7 mouse cellular contexts compared by ENCODE assay signal in genomic region chr9:106476924-106477484, GRCm38 (mm10). TPM values are rescaled to one million over a fixed set of nuclear protein-coding genes. Genes with fewer than 3 reads are reported as not detected.
DNase-seq lines count a peak whose midpoint lies in the region; ATAC-seq lines count a peak whose summit lies in the region.

Gene Parp3 (minus strand): TSS chr9:106476949.

- H3K4me2 ChIP-seq in embryonic facial prominence, embryonic 11.5 days (ENCODE audit: low read depth, low read length): peak within 1 kb of the TSS; percentile 83
- H3K4me2 ChIP-seq in midbrain, embryonic 13.5 days (replicated peaks): peak within 1 kb of the TSS; percentile 99

- no peaks in the 10 kb centered on the region for H3K9me3 ChIP-seq in embryonic facial prominence, embryonic 11.5 days (replicated peaks; ENCODE audit: control insufficient read depth, low read length)
- no peaks in the 10 kb centered on the region for H3K9me3 ChIP-seq in limb, embryonic 10.5 days (replicated peaks)
- H3K9me3 ChIP-seq in midbrain, embryonic 13.5 days: no peaks in the 10 kb centered on the region

- peak within 1 kb of the TSS; percentile 66 for H3K4me3 ChIP-seq in embryonic facial prominence, embryonic 11.5 days (ENCODE audit: low read depth, low read length)
- peak within 1 kb of the TSS; percentile 71 for H3K4me3 ChIP-seq in limb, embryonic 10.5 days
- H3K4me3 ChIP-seq in midbrain, embryonic 13.5 days (replicated peaks): peak within 1 kb of the TSS; percentile 84

- peaks cover 10% of the 10 kb centered on the region for H3K4me1 ChIP-seq in embryonic facial prominence, embryonic 11.5 days (ENCODE audit: control insufficient read depth, insufficient read depth, low read length)
- peaks cover 50% of the 10 kb centered on the region for H3K4me1 ChIP-seq in limb, embryonic 10.5 days
- H3K4me1 ChIP-seq in midbrain, embryonic 13.5 days (replicated peaks): peaks cover 38% of the 10 kb centered on the region

- DNase-seq in adrenal gland, postnatal 14 days: peak; percentile 99
- peak; percentile 100 for DNase-seq in embryonic facial prominence, embryonic 11.5 days (ENCODE audit: low spot score)
- peak; percentile 100 for DNase-seq in kidney, adult 11 months
- peak; percentile 97 for DNase-seq in limb, embryonic 10.5 days (ENCODE audit: low spot score)
- DNase-seq in spleen, adult 12 weeks (ENCODE audit: low spot score): peak; percentile 92

- no peaks in the 10 kb centered on the region for H3K27me3 ChIP-seq in embryonic facial prominence, embryonic 11.5 days (ENCODE audit: control insufficient read depth, insufficient read depth, low read length)
- H3K27me3 ChIP-seq in limb, embryonic 10.5 days (ENCODE audit: low read depth, poor library complexity, severe bottlenecking): no peaks in the 10 kb centered on the region
- H3K27me3 ChIP-seq in midbrain, embryonic 13.5 days: no peaks in the 10 kb centered on the region

- ATAC-seq in embryonic facial prominence, embryonic 11.5 days (replicated peaks; ENCODE audit: insufficient number of reproducible peaks, low FRiP score, low TSS enrichment, low read depth): peak; percentile 98
- peak; percentile 86 for ATAC-seq in granulocyte monocyte progenitor cell, adult 5-6 weeks (replicated peaks; ENCODE audit: poor library complexity, severe bottlenecking)
- peak; percentile 99 for ATAC-seq in midbrain, embryonic 13.5 days

- peak within 1 kb of the TSS; percentile 47 for H3K27ac ChIP-seq in embryonic facial prominence, embryonic 11.5 days (replicated peaks; ENCODE audit: low read depth, low read length)
- H3K27ac ChIP-seq in limb, embryonic 10.5 days: peak within 1 kb of the TSS; percentile 69
- no peak within 1 kb of the TSS for H3K27ac ChIP-seq in midbrain, embryonic 13.5 days

- WGBS in embryonic facial prominence, embryonic 11.5 days: under 1% methylated on average over 41 of the region's 41 CpGs
- WGBS in limb, embryonic 10.5 days: under 1% methylated on average over 41 of the region's 41 CpGs
- WGBS in midbrain, embryonic 13.5 days: 0% methylated on average over 41 of the region's 41 CpGs

- H3K9ac ChIP-seq in embryonic facial prominence, embryonic 11.5 days (replicated peaks; ENCODE audit: low read length): peak within 1 kb of the TSS; percentile 70
- peak within 1 kb of the TSS; percentile 78 for H3K9ac ChIP-seq in midbrain, embryonic 13.5 days (replicated peaks)

- no peaks in the 10 kb centered on the region; the same call in 1 of the 2 replicates for H3K36me3 ChIP-seq in embryonic facial prominence, embryonic 11.5 days (replicated peaks; ENCODE audit: control insufficient read depth, insufficient read depth, low read depth, low read length)
- H3K36me3 ChIP-seq in limb, embryonic 10.5 days: peaks cover 31% of the 10 kb centered on the region
- peaks cover 18% of the 10 kb centered on the region for H3K36me3 ChIP-seq in midbrain, embryonic 13.5 days

RNA-seq across cellular contexts. Expression of gene Parp3, which starts in this region (rescaled TPM):
- total RNA-seq in adrenal gland, postnatal 14 days (2021): 24.0 and 26.5 TPM in 2 replicates
- polyA plus RNA-seq in embryonic facial prominence, embryonic 11.5 days (2014; fragmentation: Nextera tagmentation; extraction: Ambion mirVana): 1.8 and 1.9 TPM in 2 replicates
- 10.9 and 15.1 TPM in 2 replicates for total RNA-seq in granulocyte monocyte progenitor cell, adult 5-6 weeks (2014; fragmentation: Nextera tagmentation)
- total RNA-seq in granulocyte monocyte progenitor cell, adult 5-6 weeks (2017): 7.6 and 13.8 TPM in 2 replicates
- 1.9 and 2.3 TPM in 2 replicates for polyA plus RNA-seq in limb, embryonic 10.5 days (2016; fragmentation: Nextera tagmentation; extraction: Ambion mirVana)
- 0.34 and 0.81 TPM in 2 replicates for polyA plus RNA-seq in midbrain, embryonic 13.5 days (2015; fragmentation: Nextera tagmentation; extraction: Ambion mirVana)

Comparison
In these comparisons a context has a peak if more than half of its experiments do, and no peak if none do; other contexts are left out.
1. Peak in ATAC-seq, H3K4me3 ChIP-seq, H3K9ac ChIP-seq and H3K4me2 ChIP-seq in midbrain, embryonic 13.5 days; RNA of the gene not detected or under 1 TPM.